Mouse (Mus musculus): ENCODE data around the gene 9930111J21Rik2. TPM values are rescaled to one million over a fixed set of nuclear protein-coding genes. Genes with fewer than 3 reads are reported as not detected.
A peak's percentile ranks its signal among the peaks of the same experiment; 100 is the strongest.
"Not testable (repeated sequence)": the region's sequence is repeated elsewhere in the genome, so short reads cannot be mapped to it uniquely, and the experiment has no call there.

Gene 9930111J21Rik2
- polyA plus RNA-seq, 1 experiment: 0.42 TPM

GRCm38 (mm10) chr11:49087830-49088616 is 37.0 kb upstream of the 9930111J21Rik2 start:
- TF ChIP-seq CTCF (IDR thresholded peaks at IDR 0.05; ENCODE audit: borderline replicate concordance, extremely low read depth, insufficient read depth, insufficient read length) (no peak), POLR2A (IDR thresholded peaks at IDR 0.05; ENCODE audit: borderline replicate concordance, extremely low read depth, insufficient read depth, insufficient read length, poor library complexity, severe bottlenecking) (no peak)
- DNase-seq (ENCODE audit: low read depth): peak; percentile 5

- TF ChIP-seq CTCF (IDR thresholded peaks at IDR 0.05; ENCODE audit: borderline replicate concordance, extremely low read depth, insufficient read depth, insufficient read length) (no peak), POLR2A (IDR thresholded peaks at IDR 0.05; ENCODE audit: borderline replicate concordance, extremely low read depth, insufficient read depth, insufficient read length, poor library complexity, severe bottlenecking) (no peak)
- no peak for DNase-seq (ENCODE audit: low read depth)
Measured at GRCm38 (mm10) chr11:49086858-49087361, 35.9 kb upstream of the 9930111J21Rik2 start.

GRCm38 (mm10) chr11:49084875-49085274 is 33.8 kb upstream of the 9930111J21Rik2 start:
- no peak for DNase-seq (ENCODE audit: low read depth)
- TF ChIP-seq POLR2A (IDR thresholded peaks at IDR 0.05; ENCODE audit: borderline replicate concordance, extremely low read depth, insufficient read depth, insufficient read length, poor library complexity, severe bottlenecking): no peak
- TF ChIP-seq CTCF (IDR thresholded peaks at IDR 0.05; ENCODE audit: borderline replicate concordance, extremely low read depth, insufficient read depth, insufficient read length): no peak

- DNase-seq (ENCODE audit: low read depth): no peak
- no peak for TF ChIP-seq POLR2A (IDR thresholded peaks at IDR 0.05; ENCODE audit: borderline replicate concordance, extremely low read depth, insufficient read depth, insufficient read length, poor library complexity, severe bottlenecking)
- TF ChIP-seq CTCF (IDR thresholded peaks at IDR 0.05; ENCODE audit: borderline replicate concordance, extremely low read depth, insufficient read depth, insufficient read length): no peak
Measured at GRCm38 (mm10) chr11:49084385-49084784, 33.3 kb upstream of the 9930111J21Rik2 start.

DNA sequence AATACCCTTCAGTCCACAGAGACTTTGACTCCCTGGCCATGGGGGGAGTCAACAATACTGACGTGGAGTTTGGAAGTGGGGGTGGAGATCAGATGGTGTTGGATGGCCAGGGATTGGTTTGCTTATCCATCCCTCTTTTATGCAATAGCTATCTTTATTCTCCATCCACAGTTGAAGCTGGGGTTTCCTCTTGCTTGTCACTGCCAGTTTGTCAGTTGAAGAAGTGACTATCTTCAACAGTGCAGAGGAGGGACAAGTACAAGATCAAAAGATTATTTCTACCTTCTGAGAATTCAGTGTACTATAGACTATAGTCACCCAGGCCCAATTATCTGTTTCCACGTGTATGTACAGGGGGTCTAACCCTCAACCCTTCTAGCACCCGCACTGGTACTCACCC is 32.8 kb upstream of the 9930111J21Rik2 start:
- no peak for TF ChIP-seq POLR2A (IDR thresholded peaks at IDR 0.05; ENCODE audit: borderline replicate concordance, extremely low read depth, insufficient read depth, insufficient read length, poor library complexity, severe bottlenecking)
- no peak for TF ChIP-seq CTCF (IDR thresholded peaks at IDR 0.05; ENCODE audit: borderline replicate concordance, extremely low read depth, insufficient read depth, insufficient read length)
- no peak for DNase-seq (ENCODE audit: low read depth)

- no peak for TF ChIP-seq POLR2A (IDR thresholded peaks at IDR 0.05; ENCODE audit: borderline replicate concordance, extremely low read depth, insufficient read depth, insufficient read length, poor library complexity, severe bottlenecking)
- TF ChIP-seq CTCF (IDR thresholded peaks at IDR 0.05; ENCODE audit: borderline replicate concordance, extremely low read depth, insufficient read depth, insufficient read length): no peak
- DNase-seq (ENCODE audit: low read depth): no peak
Measured at GRCm38 (mm10) chr11:49083146-49083545, 32.1 kb upstream of the 9930111J21Rik2 start.

DNA sequence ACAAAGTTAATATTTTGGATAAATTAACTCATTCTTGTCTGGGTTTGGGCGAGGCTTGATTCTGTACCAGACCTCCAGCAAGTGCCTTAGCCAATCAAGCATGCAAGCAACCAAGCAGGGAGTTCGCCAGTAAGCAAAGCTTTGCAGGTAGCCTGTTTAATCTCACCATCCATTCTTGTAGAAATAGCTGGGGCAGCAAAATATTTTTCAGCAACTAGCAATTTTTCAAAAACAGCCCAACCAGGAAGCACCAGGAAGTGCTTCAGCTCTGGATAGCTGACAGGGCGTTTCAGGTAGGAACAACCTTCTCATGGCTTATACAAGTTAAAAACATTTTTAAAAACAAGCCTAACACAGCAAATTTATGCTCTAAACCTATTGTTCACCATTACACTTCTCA is 30.8 kb upstream of the 9930111J21Rik2 start:
- DNase-seq (ENCODE audit: low read depth): no peak
- TF ChIP-seq POLR2A (IDR thresholded peaks at IDR 0.05; ENCODE audit: borderline replicate concordance, extremely low read depth, insufficient read depth, insufficient read length, poor library complexity, severe bottlenecking) (no peak), CTCF (IDR thresholded peaks at IDR 0.05; ENCODE audit: borderline replicate concordance, extremely low read depth, insufficient read depth, insufficient read length) (no peak)

DNA sequence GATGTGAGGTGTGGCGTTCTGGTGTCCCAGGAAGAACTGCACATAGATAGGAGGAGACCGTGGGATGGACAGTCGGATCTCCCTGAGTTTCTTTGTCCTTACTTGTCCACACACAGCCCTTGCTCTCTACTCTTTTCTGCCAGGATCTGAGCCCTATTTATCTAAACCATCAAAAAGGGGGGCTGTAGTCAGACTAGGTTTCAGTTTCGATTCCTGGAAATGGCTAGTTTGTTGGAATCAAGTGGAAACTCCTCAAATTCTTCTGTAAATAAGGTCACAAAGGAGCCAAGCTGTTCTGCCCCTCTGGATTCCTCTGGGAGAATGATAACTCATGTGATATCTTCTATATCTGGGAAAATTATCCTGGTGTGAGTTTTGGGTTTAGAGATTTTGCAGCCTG is 30.3 kb upstream of the 9930111J21Rik2 start:
- TF ChIP-seq CTCF (IDR thresholded peaks at IDR 0.05; ENCODE audit: borderline replicate concordance, extremely low read depth, insufficient read depth, insufficient read length): no peak
- TF ChIP-seq POLR2A (IDR thresholded peaks at IDR 0.05; ENCODE audit: borderline replicate concordance, extremely low read depth, insufficient read depth, insufficient read length, poor library complexity, severe bottlenecking): no peak
- no peak for DNase-seq (ENCODE audit: low read depth)

DNA sequence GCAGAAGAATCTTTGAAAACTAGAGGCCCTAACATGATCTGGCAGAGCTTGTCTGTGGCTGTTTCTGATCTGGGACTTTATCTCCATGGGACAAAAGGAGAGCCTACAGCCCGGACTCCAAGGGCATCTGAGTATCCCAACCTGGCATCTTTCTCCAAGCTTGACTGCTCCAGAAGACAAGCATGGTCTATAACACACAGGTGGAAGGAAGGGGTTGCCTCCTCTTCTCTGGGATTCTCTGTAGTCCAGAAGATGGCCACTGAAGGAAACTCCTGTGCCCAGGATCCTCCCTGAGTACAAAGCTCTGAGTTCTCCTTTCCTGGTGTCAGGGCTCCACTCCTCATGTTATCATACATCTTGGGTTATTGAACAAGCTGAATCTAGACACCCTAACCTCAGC is 29.6 kb upstream of the 9930111J21Rik2 start:
- no peak for DNase-seq (ENCODE audit: low read depth)
- no peak for TF ChIP-seq CTCF (IDR thresholded peaks at IDR 0.05; ENCODE audit: borderline replicate concordance, extremely low read depth, insufficient read depth, insufficient read length)
- TF ChIP-seq POLR2A (IDR thresholded peaks at IDR 0.05; ENCODE audit: borderline replicate concordance, extremely low read depth, insufficient read depth, insufficient read length, poor library complexity, severe bottlenecking): no peak

GRCm38 (mm10) chr11:49078719-49079118 is 27.7 kb upstream of the 9930111J21Rik2 start:
- DNase-seq (ENCODE audit: low read depth): no peak
- TF ChIP-seq CTCF (IDR thresholded peaks at IDR 0.05; ENCODE audit: borderline replicate concordance, extremely low read depth, insufficient read depth, insufficient read length): no peak
- TF ChIP-seq POLR2A (IDR thresholded peaks at IDR 0.05; ENCODE audit: borderline replicate concordance, extremely low read depth, insufficient read depth, insufficient read length, poor library complexity, severe bottlenecking): no peak

DNA sequence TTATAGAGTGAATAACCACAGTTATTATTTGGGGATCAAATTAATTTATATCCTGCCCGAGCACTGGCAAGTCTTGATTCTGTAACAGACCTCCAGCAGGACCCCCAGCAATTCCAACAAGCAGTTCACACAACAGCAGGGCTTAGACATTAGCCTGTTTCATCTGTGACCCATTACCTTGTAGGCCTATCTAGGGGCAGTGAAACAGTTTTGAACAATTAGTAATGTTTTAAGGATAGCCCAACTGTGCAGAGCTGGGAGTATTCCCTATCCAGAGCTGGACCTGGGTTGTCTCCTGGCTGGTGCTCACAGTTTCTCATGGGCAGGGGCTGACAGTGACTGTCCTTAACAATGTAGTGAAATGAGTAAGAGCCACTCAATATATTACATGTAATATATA is 26.0 kb upstream of the 9930111J21Rik2 start:
- no peak for DNase-seq (ENCODE audit: low read depth)
- no peak for TF ChIP-seq POLR2A (IDR thresholded peaks at IDR 0.05; ENCODE audit: borderline replicate concordance, extremely low read depth, insufficient read depth, insufficient read length, poor library complexity, severe bottlenecking)

DNA sequence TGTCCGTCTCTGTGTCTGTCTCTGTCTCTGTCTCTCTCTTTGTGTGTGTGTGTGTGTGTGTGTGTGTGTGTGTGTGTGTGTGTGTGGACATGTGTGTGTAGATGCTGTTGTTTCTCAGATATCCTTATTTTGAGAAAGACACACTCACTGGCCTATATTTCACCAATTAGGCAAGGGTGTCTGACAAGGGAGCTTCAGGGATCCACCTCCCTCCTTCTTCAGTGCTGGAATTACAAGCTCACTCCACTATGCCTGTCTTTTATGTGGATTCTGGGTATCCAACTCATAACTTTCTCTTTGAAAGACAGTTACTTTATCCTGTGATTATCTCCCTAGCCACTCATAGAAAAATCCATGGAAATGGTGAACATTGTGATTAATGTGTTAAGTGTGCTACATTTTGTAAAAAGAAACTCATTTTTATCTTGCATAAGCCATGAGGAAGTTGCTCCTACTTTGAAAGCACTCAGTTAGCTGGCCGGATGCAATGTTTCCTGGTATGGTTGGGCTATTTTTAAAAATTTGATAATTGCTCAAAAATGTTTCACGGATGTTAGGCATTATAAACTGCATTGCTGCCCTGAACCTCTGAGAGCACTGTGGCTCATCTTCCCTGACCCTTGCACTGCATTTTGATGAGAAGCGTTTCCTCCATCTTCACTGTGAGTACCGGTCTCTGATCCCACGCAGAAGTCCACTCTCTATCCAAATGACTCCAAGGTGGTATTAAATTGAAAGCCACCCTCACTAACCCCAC is 25.1 kb upstream of the 9930111J21Rik2 start, which contains the start of gene Ifi47:
Ifi47 (plus strand) TSS at position 587 of the 757 bp plus-strand sequence.
- not testable (repeated sequence) for DNase-seq (ENCODE audit: low read depth)
